Mouse (Mus musculus): ENCODE measurements around the gene Trim41.

DNA sequence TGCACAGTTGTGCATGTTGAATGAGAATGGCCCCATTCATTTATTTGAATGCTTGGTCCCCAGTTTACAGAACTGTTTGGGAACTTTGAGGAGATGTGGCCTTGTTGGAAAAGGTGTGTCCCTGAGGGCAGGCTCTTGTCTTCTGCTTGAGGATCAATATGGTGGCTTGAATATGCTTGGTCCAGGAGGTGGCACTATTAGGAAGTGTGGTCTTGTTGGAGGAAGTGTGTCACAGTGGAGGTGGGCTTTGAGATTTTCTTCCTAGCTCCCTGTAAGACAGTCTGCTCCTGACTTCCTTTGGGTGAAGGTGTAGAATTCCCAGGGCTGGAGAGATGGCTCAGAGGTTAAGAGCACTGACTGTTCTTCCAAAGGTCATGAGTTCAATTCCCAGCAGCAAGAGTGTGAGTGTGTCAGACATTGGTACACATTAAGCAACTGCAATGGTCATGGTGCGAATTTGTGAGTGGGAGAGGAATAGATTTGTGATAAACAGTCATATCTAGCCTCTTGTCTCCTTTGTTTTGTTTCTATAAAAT is 45.7 kb upstream of the Trim41 start:
- TF ChIP-seq CTCF (IDR thresholded peaks at IDR 0.05; ENCODE audit: low read depth) (no peak), EP300 (IDR thresholded peaks at IDR 0.05; ENCODE audit: low read depth) (no peak)

Data from heart, postnatal 0 days (tissue).